Mouse (Mus musculus) kidney, embryonic 16.5 days (tissue): ENCODE measurements at regions not wholly inside any gene's neighbourhood (a gene's known extent, or its start where the extent isn't known, plus 50 kb on each side); places are given as distances from the start of the nearest gene placed in this dataset.

ENCODE experiments used
- ATAC-seq: fragments of 200-750 bp; cut with Nextera tagmentation; 2 replicates; pipeline ENCODE4 v1.8.0; 2017; ENCODE audit warnings: moderate TSS enrichment; ENCODE audit not compliant: low FRiP score, low TSS enrichment
- H3K27ac ChIP-seq: fragments of 300-500 bp; sonication (generic); 2 replicates; pipeline ENCODE4 v1.5.1; 2014; ENCODE audit warnings: low read length
- H3K27me3 ChIP-seq: fragments of 300-500 bp; sonication (generic); 2 replicates; pipeline ENCODE4 v1.6.1; 2014; ENCODE audit warnings: low read length, control low read depth, mixed read lengths; ENCODE audit not compliant: insufficient read depth
- H3K36me3 ChIP-seq: fragments of 300-500 bp; sonication (generic); 2 replicates; pipeline ENCODE4 v1.6.1; 2014; ENCODE audit warnings: low read length, control low read depth, mixed read lengths; ENCODE audit not compliant: insufficient read depth
- H3K4me1 ChIP-seq: fragments of 300-500 bp; sonication (generic); 2 replicates; pipeline ENCODE4 v1.6.1; 2014; ENCODE audit warnings: low read length, control low read depth, mixed read lengths; ENCODE audit not compliant: insufficient read depth
- H3K4me2 ChIP-seq: fragments of 300-500 bp; sonication (generic); replicated peaks from 2 replicates; pipeline ENCODE4 v1.6.1; 2014; ENCODE audit warnings: low read depth, low read length
- H3K4me3 ChIP-seq: fragments of 300-500 bp; sonication (generic); 2 replicates; pipeline ENCODE4 v1.5.1; 2014; ENCODE audit warnings: mild to moderate bottlenecking, low read length
- H3K9ac ChIP-seq: fragments of 300-500 bp; sonication (generic); replicated peaks from 2 replicates; pipeline ENCODE4 v1.6.1; 2014; ENCODE audit warnings: low read length
- H3K9me3 ChIP-seq: fragments of 300-500 bp; sonication (generic); 2 replicates; pipeline ENCODE4 v1.6.1; 2016; ENCODE audit warnings: low read length, control low read depth
- WGBS: fragments of 180-500 bp; shearing (Covaris S2); extraction: QIAGEN DNeasy Blood & Tissue Kit; methylation state at CpG from one replicate; pipeline ENCODE4 v1.1.7; 2014; 5-methylcytosine and 5-hydroxymethylcytosine counted together

- H3K9ac ChIP-seq: no peak overlapping the region
- H3K9me3 ChIP-seq: no peaks in the 10 kb centered on the region
- H3K4me3 ChIP-seq: no peak overlapping the region
- H3K36me3 ChIP-seq: no peaks in the 10 kb centered on the region
- no peak overlapping the region for H3K27ac ChIP-seq
- no peaks in the 10 kb centered on the region for H3K4me1 ChIP-seq
- no peak overlapping the region for H3K4me2 ChIP-seq
- WGBS: 87% methylated on average over 1 of the region's 1 CpGs
- H3K27me3 ChIP-seq: no peaks in the 10 kb centered on the region
- ATAC-seq: no peak
Measured at GRCm38 (mm10) chr9:6736411-6736810, 447.8 kb downstream of the Dync2h1 start.

GRCm38 (mm10) chr9:6726411-6726810 is 456.8 kb upstream of the Ddi1 start:
- H3K4me2 ChIP-seq: no peak overlapping the region
- H3K4me1 ChIP-seq: no peaks in the 10 kb centered on the region
- H3K9ac ChIP-seq: no peak overlapping the region
- no peaks in the 10 kb centered on the region for H3K27me3 ChIP-seq
- H3K9me3 ChIP-seq: no peaks in the 10 kb centered on the region
- 43% methylated on average over 1 of the region's 1 CpGs for WGBS
- H3K4me3 ChIP-seq: no peak overlapping the region
- ATAC-seq: no peak
- no peak overlapping the region for H3K27ac ChIP-seq
- no peaks in the 10 kb centered on the region for H3K36me3 ChIP-seq

- Histone ChIP-seq H3K36me3 (no peaks in the 10 kb centered on the region), H3K4me3 (no peak overlapping the region), H3K9ac (no peak overlapping the region), H3K4me1 (no peaks in the 10 kb centered on the region), H3K4me2 (no peak overlapping the region), H3K27ac (no peak overlapping the region), H3K9me3 (no peaks in the 10 kb centered on the region), H3K27me3 (no peaks in the 10 kb centered on the region)
- ATAC-seq: no peak
- 80% methylated on average over 3 of the region's 3 CpGs for WGBS
Measured at GRCm38 (mm10) chr9:6677225-6677718, 407.6 kb upstream of the Ddi1 start.

- peak; percentile 94 for ATAC-seq
- H3K27ac ChIP-seq: no peak overlapping the region
- H3K4me1 ChIP-seq: no peaks in the 10 kb centered on the region
- H3K4me2 ChIP-seq: peak overlapping the region; percentile 31
- 31% methylated on average over 14 of the region's 14 CpGs for WGBS
- no peaks in the 10 kb centered on the region for H3K36me3 ChIP-seq
- no peaks in the 10 kb centered on the region for H3K9me3 ChIP-seq
- no peak overlapping the region for H3K4me3 ChIP-seq
- no peaks in the 10 kb centered on the region for H3K27me3 ChIP-seq
- no peak overlapping the region for H3K9ac ChIP-seq
Measured at GRCm38 (mm10) chr9:6668001-6668969, 398.6 kb upstream of the Ddi1 start.

- no peak overlapping the region for H3K4me3 ChIP-seq
- H3K9me3 ChIP-seq: no peaks in the 10 kb centered on the region
- H3K4me2 ChIP-seq: no peak overlapping the region
- 91% methylated on average over 2 of the region's 2 CpGs for WGBS
- no peaks in the 10 kb centered on the region for H3K4me1 ChIP-seq
- no peak for ATAC-seq
- no peaks in the 10 kb centered on the region for H3K27me3 ChIP-seq
- H3K9ac ChIP-seq: no peak overlapping the region
- H3K36me3 ChIP-seq: no peaks in the 10 kb centered on the region
- H3K27ac ChIP-seq: no peak overlapping the region
Measured at GRCm38 (mm10) chr9:6665679-6666078, 396.0 kb upstream of the Ddi1 start.

- H3K27ac ChIP-seq: no peak overlapping the region
- ATAC-seq: no peak
- WGBS: 90% methylated on average over 4 of the region's 4 CpGs
Measured at GRCm38 (mm10) chr9:6652267-6652994, 382.8 kb upstream of the Ddi1 start.

GRCm38 (mm10) chr9:6651572-6652236 is 382.1 kb upstream of the Ddi1 start:
- no peaks in the 10 kb centered on the region for H3K27me3 ChIP-seq
- H3K9me3 ChIP-seq: no peaks in the 10 kb centered on the region
- no peak overlapping the region for H3K4me2 ChIP-seq
- no peak overlapping the region for H3K27ac ChIP-seq
- no peak overlapping the region for H3K4me3 ChIP-seq
- ATAC-seq: no peak
- no peaks in the 10 kb centered on the region for H3K4me1 ChIP-seq
- 79% methylated on average over 6 of the region's 6 CpGs for WGBS
- no peak overlapping the region for H3K9ac ChIP-seq
- no peaks in the 10 kb centered on the region for H3K36me3 ChIP-seq

More at GRCm38 (mm10) chr9:6652267-6652994, 382.8 kb upstream of the Ddi1 start:
- no peaks in the 10 kb centered on the region for H3K27me3 ChIP-seq
- no peak overlapping the region for H3K4me2 ChIP-seq
- H3K9me3 ChIP-seq: no peaks in the 10 kb centered on the region
- no peaks in the 10 kb centered on the region for H3K36me3 ChIP-seq
- H3K4me3 ChIP-seq: no peak overlapping the region
- no peaks in the 10 kb centered on the region for H3K4me1 ChIP-seq
- H3K9ac ChIP-seq: no peak overlapping the region

GRCm38 (mm10) chr9:6645796-6646309 is 376.2 kb upstream of the Ddi1 start:
- H3K4me3 ChIP-seq: no peak overlapping the region

GRCm38 (mm10) chr9:6645321-6645720 is 375.7 kb upstream of the Ddi1 start:
- Histone ChIP-seq H3K4me3 (no peak overlapping the region), H3K36me3 (no peaks in the 10 kb centered on the region), H3K9me3 (no peaks in the 10 kb centered on the region), H3K4me1 (no peaks in the 10 kb centered on the region), H3K27ac (no peak overlapping the region), H3K4me2 (no peak overlapping the region), H3K27me3 (no peaks in the 10 kb centered on the region), H3K9ac (no peak overlapping the region)
- 67% methylated on average over 2 of the region's 2 CpGs for WGBS
- no peak for ATAC-seq

More at GRCm38 (mm10) chr9:6645796-6646309, 376.2 kb upstream of the Ddi1 start:
- H3K36me3 ChIP-seq: no peaks in the 10 kb centered on the region
- no peak for ATAC-seq
- H3K27ac ChIP-seq: no peak overlapping the region
- no peak overlapping the region for H3K9ac ChIP-seq
- H3K9me3 ChIP-seq: no peaks in the 10 kb centered on the region
- WGBS: 61% methylated on average over 3 of the region's 3 CpGs
- no peaks in the 10 kb centered on the region for H3K27me3 ChIP-seq
- no peak overlapping the region for H3K4me2 ChIP-seq
- no peaks in the 10 kb centered on the region for H3K4me1 ChIP-seq
